Mouse (Mus musculus): Measurements from ENCODE around the gene Ift81. TPM values are rescaled to one million over a fixed set of nuclear protein-coding genes. Genes with fewer than 3 reads are reported as not detected.

The Ift81 gene
- total RNA-seq, 2 experiments from 2014 or later = 20.2 to 24.3 TPM

DNA sequence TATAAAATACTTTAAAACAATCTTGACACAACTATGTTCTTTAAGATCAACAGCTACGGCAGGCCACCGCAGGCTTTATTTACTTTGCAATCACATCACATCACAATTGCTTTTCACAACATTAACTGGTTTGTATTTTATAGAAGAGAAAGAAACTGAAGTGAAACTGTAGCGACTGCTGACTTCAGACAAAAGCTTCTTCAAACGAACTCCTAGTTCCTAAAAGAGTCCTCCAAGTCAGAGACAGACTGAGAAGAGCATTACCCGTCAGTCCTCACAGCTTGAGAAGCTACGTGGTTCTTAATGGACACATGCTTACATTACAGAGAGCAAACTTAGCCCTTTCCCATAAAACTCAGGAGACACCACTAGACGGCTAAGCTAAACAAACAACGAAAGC, 63.9 kb downstream of the Ift81 start:
- DNase-seq (ENCODE audit: low spot score in 2 of 2) = no peak

DNA sequence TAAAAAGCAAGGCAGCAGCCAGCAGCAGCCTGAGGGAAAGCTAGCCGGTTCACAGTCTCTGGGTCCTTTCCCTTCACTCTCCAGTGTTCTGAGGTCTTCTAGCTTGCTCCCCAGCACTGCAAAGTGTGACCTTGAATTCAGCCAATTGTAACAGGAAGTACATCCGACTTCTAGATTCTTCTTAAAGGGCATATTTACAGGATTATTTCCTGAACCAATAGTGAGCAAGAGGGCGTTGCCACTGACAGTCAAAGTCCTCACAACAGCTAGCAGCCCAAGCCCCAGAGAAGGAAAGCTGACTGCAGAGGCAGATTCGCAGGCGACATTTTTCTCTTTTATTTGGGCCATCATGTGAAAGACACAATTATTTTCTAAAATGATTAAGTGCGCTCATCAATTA, 65.6 kb downstream of the Ift81 start:
- no peak for DNase-seq (ENCODE audit: low spot score in 2 of 2)

DNA sequence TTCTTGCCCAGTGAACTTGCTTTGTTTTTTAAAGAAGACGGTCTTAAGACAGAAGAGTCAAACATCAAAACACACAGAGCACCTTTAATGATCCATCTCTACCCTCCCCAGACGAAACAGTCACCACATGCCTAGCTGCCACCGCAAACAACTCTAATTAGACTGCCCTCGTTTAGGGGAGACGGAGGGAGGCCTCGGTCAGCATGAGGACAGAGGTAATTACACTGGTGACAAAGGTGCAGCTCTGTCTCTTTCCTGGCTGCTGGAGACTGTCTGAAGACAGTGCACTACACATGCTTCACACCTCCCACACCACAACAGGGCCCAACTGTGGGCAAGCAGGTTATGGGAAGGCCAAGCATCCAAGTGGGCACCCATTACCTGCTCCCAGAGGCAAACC, 66.5 kb downstream of the Ift81 start:
- DNase-seq (ENCODE audit: low spot score in 2 of 2) = no peak

- peak in 1 of 2 experiments; percentile 30 for DNase-seq (ENCODE audit: low spot score in 2 of 2)
Measured at GRCm38 (mm10) chr5:122547251-122547714, 67.0 kb downstream of the Ift81 start.

DNA sequence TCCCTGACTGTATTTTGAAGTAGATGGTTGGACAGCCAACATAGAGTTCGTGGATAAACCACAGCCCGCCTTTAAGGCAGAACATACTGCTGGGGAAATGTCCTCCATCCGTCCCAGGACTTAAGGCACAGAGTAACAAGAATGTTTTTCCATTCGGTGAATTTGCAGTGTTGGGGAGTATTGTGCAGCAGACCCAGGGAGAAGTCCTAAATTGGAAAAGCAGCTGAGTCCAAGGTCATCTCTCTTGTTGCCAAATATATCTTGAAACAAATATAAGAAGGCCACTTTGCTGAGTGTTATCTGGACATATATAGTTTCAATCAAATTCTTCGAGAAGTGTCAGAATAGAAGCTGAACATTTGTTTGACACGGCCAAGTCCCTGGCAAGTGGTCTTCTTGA, 70.9 kb downstream of the Ift81 start:
- DNase-seq (ENCODE audit: low spot score in 2 of 2) = no peak

DNA sequence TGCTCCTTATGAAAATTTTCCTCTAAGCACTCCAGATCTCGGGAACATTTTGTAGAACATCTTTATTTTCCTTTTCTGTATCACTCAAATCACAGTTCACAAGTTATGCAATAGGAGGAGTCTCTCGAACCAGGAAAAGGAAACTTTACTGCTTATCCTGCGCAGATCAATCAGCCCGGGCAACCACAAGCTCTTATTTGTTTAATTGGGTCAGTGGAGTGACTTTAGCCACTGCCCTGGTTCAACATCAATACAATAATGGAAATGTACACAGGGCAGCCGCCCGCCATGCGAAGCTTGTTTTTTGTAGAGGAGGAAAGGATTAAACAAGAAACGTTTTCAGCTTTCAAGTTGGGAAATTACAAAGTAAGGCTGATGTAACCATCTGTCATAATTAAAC, 72.4 kb downstream of the Ift81 start:
- no peak for DNase-seq (ENCODE audit: low spot score in 2 of 2)

- DNase-seq (ENCODE audit: low spot score in 2 of 2) = no peak
Measured at GRCm38 (mm10) chr5:122538077-122538476, 76.2 kb downstream of the Ift81 start.

DNA sequence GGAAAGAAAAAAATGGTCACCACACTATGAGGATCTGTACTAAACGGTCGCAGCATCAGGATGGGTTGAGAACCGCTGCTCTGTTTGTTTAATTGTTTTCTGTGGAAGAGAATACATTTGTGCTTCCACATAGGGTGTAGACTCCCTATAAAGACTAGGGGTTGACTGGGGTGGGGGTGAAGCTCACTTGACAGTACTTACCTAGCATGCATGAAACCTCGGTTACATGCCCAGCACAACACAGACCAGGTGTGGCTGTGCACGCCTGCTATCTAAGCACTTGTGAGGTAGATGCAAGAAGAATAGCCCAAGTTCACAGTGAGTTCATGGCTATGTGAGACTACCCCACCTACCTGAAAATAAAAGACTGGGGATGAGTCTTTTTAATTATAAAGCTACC, 76.7 kb downstream of the Ift81 start:
- no peak for DNase-seq (ENCODE audit: low spot score in 2 of 2)

DNA sequence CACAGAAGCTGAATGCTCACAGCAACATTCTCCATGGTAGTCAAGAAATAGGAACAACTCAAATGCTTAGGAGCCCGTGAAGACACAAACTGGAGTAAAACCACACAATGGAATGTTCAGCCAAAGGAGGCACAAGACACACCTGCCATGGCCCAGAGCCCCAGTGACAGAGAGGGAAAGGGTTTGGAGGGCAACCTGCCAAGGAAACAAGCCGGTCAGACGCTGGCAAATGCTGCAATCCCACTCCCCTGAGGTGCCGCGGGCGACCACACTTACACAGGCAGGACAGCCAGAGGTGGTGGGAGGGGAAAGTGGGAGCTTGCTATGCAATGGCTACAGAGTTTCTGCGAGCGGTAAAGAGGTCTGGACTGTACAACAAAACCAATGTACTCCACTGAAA, 80.4 kb downstream of the Ift81 start:
- no peak for DNase-seq (ENCODE audit: low spot score in 2 of 2)

DNA sequence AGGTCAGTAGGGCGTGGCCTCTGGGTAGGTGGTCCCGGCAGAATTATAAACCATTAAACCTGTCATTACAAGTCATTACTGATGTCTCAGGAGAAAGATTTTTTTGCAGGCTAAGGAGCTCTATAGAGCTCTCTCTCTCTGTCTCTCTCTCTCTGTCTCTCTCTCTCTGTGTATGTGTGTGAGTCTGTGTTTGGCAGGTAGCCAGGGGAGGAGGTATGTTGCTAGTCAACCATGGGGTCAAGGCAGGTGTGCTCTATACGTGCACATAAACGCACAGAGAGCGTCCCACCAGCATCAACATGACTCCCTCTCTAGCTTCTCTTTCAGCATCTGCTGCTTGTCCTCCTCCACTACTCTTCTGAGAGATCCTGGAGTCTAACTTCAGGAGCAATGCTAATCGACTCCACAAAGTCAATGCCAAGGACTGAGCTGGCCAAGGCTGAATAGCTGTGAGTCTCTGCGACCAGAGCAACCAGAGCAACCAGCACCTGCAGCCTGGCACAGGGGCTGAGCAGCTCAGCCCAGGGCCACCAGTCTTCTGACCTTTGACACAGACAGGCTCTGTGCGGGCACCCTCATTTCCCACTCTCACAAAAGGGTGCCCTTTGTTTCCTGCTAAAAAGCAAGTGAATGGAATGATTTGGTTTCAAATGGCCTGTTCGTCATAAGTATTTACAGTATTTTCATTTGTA, 84.3 kb downstream of the Ift81 start:
- no peak for DNase-seq (ENCODE audit: low spot score in 2 of 2)

DNA sequence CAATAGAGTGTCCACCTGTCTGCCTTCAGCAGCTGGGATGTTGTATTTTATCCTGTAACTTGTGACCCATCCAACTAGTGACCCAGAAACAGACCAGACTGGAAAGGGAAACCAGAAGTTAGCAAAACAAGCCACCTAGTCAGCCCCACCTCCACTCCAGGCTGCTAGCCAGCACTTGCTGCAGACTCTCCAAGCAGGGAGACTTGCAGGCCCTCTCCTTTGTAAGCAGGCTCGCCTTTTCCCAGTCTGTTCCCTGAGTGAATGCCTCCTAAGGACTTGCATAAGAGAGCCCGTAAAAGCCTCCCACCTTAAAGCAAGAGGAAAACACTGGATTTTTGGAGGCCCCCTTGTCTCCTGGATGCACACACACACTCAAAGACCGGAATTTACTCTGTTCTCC, 85.0 kb downstream of the Ift81 start:
- no peak for DNase-seq (ENCODE audit: low spot score in 2 of 2)

- no peak for DNase-seq (ENCODE audit: low spot score in 2 of 2)
Measured at GRCm38 (mm10) chr5:122528591-122528990, 85.7 kb downstream of the Ift81 start.

- DNase-seq (ENCODE audit: low spot score in 2 of 2) = no peak
Measured at GRCm38 (mm10) chr5:122527761-122528160, 86.6 kb downstream of the Ift81 start.

GRCm38 (mm10) chr5:122526878-122527730, 87.2 kb downstream of the Ift81 start:
- DNase-seq (ENCODE audit: low spot score in 2 of 2) = no peak

- DNase-seq (ENCODE audit: low spot score in 2 of 2) = no peak
Measured at GRCm38 (mm10) chr5:122526405-122526804, 87.9 kb downstream of the Ift81 start.

DNA sequence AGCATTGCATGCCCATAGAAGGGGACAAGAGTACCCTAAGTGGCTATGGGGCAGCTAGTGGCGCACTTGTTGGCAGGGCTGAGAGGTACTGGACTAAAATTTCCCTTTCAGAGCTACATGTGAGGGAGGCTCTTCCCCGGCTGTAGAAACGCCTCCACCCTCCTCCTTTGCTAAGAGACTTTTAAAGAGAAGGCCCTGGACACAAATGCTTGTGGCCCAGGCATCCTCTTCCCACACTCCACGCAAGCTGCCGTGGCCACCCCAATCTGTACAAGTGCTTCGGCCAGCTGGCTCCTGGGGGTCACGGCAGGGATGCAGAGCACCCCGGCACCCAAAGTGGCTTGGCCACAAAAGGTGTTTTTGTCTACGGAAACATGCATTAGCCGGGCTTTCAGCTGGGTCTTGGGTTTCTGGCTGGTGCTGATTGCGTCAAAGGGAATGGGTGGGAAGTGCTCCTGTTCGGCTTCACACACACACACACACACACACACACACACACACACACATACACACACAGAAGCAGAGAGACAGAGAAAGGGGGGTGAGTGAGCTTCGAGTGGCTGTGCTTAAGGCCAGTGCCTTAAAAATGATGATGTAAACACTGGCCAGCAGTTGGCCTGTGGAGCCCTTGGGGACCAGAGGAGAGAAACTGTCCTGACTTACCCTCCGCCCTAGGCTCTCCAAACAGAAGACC, 88.9 kb downstream of the Ift81 start:
- no peak for DNase-seq (ENCODE audit: low spot score in 2 of 2)

GRCm38 (mm10) chr5:122524854-122525237, 89.5 kb downstream of the Ift81 start:
- DNase-seq (ENCODE audit: low spot score in 2 of 2) = no peak

- no peak for DNase-seq (ENCODE audit: low spot score in 2 of 2)
Measured at GRCm38 (mm10) chr5:122524244-122524643, 90.1 kb downstream of the Ift81 start.

GRCm38 (mm10) chr5:122521130-122521473, 93.2 kb downstream of the Ift81 start:
- DNase-seq (ENCODE audit: low spot score in 2 of 2) = no peak

GRCm38 (mm10) chr5:122520254-122521129, 93.8 kb downstream of the Ift81 start:
- no peak for DNase-seq (ENCODE audit: low spot score in 2 of 2)

DNA sequence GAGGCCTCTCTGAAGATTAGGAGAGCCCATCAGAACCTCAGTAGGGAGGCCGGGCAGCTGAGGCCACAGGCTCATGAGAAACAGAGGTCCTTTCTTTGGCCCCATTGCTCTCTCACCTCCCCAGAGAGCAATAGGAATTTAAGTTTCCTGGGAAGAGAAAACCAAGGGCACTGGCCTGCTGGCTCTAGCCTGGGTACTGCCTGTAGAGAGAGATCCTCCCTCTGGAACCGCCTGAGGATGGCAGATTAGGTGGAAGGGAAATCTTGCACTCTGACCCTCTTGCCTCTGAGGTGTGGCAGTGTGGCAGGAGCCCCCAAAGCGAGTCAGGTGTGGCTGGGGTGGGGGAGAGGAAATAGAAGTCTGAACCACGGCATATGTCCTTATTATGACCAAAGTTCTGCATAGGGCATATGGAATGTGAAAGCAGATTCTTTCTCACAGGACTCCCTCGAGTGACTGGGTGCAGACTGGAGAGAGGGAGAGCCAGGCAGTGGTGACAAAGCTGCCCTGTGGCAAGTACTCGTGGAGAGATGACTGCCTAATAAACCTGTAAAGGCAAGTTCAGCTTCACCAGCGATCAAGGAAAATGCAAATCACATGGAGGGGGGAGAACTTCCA, 95.2 kb downstream of the Ift81 start:
- no peak for DNase-seq (ENCODE audit: low spot score in 2 of 2)
